Mouse (Mus musculus) heart, postnatal 36 days (tissue): ENCODE data around the gene Pth. TPM values are rescaled to one million over a fixed set of nuclear protein-coding genes. Genes with fewer than 3 reads are reported as not detected.
A peak's percentile ranks its signal among the peaks of the same experiment; 100 is the strongest.

ENCODE experiments used
- DNase-seq, 2 experiments: peaks; one replicate each; pipeline ENCODE4 v3.0.0; 2021 to 2022
- intact Hi-C: fragments of 180-260 bp; cut with DNase I; formaldehyde crosslinking; loops from one replicate; pipeline ENCODE4 v1.15.1; 2025
- total RNA-seq, 2 experiments: library from RNA; stranded (reverse); gene quantifications; 2 replicates each; pipeline ENCODE4 v1.2.3; 2021

Pth gene
- total RNA-seq, 2 experiments from 2014 or later: not detected

DNA sequence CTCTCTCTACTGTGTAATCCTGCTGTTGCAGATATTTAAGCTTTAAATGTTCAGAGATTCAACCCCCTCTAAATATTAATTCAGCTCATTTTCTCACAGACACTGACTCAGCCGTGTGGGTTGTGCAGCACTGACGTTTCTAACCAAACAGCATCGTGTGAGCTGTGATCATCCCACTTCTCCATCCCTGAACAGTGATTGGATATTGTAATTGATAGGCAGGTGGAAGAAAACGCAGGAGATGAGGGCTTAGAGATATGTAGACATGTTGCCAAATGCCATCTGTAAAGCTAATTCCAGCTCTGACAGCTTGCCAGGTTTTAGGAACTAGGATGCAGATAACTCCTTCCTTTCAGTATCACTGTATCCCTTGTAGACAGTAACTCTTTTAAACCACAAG, 41.1 kb downstream of the Pth start:
- intact Hi-C loops: no loop called here
- DNase-seq: peak in 1 of 2 experiments; percentile 2

Other genes starting within 250 kb of the Pth start
- 10 to 100 TPM in 1 of 2 experiments, 1 to 10 TPM in 1; 3.8 to 12.9 TPM for gene Arntl, start 181.1 kb downstream of the Pth start, total RNA-seq
- gene Btbd10, start 19.2 kb downstream of the Pth start, total RNA-seq: 1 to 10 TPM; 8.9 to 9.3 TPM
- gene Far1, start 125.3 kb upstream of the Pth start, total RNA-seq: 10 to 100 TPM; 18.7 to 24.3 TPM